Mouse (Mus musculus): ENCODE measurements at regions not wholly inside any gene's neighbourhood (a gene's known extent, or its start where the extent isn't known, plus 50 kb on each side); places are given as distances from the start of the nearest gene placed in this dataset.

DNA sequence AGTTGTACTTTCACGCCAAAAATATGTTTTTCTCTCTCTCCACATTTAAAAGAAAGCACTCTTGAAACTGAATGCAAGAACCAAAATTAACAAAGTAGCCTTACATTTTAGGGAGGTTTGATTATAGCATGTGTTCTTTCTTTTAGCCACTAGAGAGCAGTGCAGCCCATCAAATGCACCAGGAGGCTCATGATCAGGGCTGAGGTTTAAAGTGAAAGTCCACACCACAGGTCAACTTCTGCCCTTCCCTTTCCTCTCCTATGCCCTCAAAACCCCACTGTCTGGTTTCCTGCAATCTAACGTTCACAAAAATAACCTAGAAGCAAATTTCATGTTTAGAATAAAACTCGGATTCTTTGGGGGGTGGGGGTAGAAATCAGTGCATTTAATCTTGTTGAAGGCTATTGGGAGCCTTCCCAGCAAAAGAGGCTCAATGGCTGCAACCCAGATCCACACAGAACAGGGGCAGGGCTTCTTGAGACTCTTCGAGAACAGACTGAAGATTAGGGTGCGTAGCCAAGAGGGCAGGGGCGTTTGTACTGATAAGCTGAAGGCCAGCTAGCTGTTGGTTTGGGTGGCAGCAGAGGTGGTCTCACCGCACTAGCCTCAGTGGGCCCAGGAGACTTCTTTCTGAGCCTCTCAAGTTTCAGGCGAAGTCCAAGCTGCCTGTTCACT, 59.3 kb upstream of the Zfp770 start:
- DNase-seq = no peak

DNA sequence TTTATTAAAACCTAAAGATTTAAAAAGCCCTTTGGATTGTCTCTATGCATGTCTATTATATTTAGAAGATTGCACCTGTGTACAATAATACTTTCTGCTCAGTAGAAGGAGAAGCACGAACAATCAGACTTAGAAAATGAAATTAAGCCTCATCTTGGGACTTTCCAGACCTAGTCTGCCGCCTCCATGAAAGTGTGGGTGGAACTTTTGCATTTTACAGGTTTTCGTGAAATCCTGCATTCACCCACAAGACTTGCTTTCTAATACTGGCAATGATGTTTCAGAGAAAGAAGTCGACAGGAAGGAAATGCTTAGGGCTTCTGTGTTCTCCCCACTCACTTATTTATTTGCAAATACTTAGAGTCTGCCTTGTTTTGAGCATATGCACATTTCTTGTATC, 58.3 kb upstream of the Zfp770 start:
- no peak for DNase-seq
